Mouse (Mus musculus) left cerebral cortex, postnatal 25 days (tissue): ENCODE measurements around the gene Adgrl2. TPM values are rescaled to one million over a fixed set of nuclear protein-coding genes. Genes with fewer than 3 reads are reported as not detected.

Experiments
- DNase-seq, 2 experiments: peaks; one replicate each; pipeline ENCODE4 v3.0.0; 2022; ENCODE audit warnings: low spot score in 2 of 2, mixed read lengths in 1 of 2
- intact Hi-C: fragments of 180-260 bp; cut with DNase I; formaldehyde crosslinking; loops from one replicate; pipeline ENCODE4 v1.15.1; 2025
- total RNA-seq, 2 experiments: library from RNA; stranded (reverse); gene quantifications; 2 replicates each; pipeline ENCODE4 v1.2.3; 2021

The Adgrl2 gene
- total RNA-seq, 2 experiments from 2014 or later = 129 to 135 TPM

GRCm38 (mm10) chr3:148981776-148982175 is 8.6 kb downstream of the Adgrl2 start:
- intact Hi-C loops = loop anchor here (10.0 kb wide), 1 partner anchor 1987 kb away; no protein-coding TSS in a partner anchor
- DNase-seq = no peak

- peak in 1 of 2 experiments; percentile 33 for DNase-seq
- intact Hi-C loops = no loop called here
Observed at GRCm38 (mm10) chr3:148978541-148978940, 11.8 kb downstream of the Adgrl2 start.

GRCm38 (mm10) chr3:148977838-148978237 is 12.5 kb downstream of the Adgrl2 start:
- no peak for DNase-seq
- intact Hi-C loops = no loop called here

- intact Hi-C loops = no loop called here
- DNase-seq = peak; percentile 51 to 53
Observed at GRCm38 (mm10) chr3:148977124-148977529, 13.2 kb downstream of the Adgrl2 start.

DNA sequence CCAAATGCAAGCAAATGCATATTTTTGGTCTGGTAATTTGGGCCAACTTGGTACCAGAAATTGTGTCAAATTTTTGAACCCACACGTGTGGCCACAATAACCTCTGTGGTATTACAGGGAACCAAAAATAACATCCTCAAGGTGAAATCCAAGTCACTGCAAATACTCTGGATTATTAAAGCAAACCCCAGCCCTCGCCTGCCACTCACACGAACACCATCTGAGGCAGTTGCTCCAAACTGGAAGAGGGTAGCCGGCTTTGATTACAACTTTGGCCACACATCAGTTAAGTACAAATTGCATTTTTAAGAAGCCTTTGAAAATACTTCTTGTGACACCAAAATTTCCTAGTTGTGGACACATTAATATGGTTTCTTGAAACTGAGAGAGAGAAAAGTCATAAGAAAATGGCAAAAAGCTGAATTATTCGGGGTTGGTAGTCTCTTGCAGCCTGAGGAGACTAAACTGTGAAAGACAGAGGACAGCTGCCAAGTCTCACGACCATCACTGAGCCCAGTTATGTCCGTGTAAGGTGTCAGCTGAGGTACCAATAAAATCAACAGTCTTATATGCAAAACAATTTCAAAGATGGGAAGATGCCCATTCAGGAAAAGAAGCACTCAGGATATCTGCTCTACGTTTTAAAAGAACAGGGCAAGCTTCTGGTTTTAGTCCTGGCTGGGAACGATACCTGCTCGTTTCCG is 18.3 kb downstream of the Adgrl2 start:
- intact Hi-C loops = no loop called here
- no peak for DNase-seq

DNA sequence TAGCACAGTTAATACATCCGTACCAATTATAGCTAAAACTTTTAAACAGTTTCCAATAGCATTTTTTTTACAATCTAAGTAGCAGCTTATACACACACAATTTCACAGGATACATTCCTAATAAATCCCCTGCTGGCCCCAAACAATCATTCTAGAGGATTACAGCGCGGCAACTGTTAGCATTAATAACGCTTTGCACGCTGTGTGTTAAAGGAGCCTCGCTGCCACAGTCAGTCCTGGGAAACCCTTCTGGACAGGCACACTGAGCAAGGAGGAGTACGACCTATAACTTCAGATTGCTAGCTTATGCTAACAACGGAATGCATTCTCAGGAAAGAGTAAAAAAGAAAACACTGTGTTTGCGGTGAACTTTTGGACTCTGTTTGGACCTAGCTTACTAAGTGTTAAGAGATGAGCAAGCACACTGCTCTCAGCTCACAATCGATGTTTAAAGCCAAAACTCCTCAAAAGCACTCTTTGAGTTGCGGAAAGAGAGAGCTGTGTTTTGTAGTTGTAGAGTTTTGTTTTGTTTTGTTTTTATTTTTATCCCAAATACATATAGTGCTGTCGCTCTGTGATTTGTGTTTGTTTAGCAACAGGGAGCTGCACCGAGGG is 25.3 kb downstream of the Adgrl2 start:
- DNase-seq = no peak
- intact Hi-C loops = no loop called here

GRCm38 (mm10) chr3:148963381-148964044 is 26.8 kb downstream of the Adgrl2 start:
- intact Hi-C loops = no loop called here
- DNase-seq = no peak

DNA sequence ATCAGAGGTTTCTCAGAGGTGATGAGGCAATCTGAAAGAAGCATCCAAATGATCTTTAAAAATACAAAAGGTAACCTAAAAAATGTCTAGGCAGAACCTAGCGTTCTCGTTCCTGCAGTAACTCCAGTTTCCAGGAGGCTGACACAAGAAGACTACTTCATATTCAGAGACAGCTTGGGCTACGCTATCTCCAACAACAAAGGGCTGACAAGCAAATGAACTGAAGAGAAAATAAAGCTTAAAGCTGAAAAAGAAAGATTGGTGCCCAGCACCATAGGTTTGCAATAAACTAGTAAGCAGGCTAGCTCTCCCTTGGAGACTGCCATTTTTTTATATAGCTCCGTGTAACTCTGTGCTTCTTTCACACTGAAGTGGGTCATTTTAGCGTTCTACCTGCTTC is 28.7 kb downstream of the Adgrl2 start:
- intact Hi-C loops = no loop called here
- no peak for DNase-seq

DNA sequence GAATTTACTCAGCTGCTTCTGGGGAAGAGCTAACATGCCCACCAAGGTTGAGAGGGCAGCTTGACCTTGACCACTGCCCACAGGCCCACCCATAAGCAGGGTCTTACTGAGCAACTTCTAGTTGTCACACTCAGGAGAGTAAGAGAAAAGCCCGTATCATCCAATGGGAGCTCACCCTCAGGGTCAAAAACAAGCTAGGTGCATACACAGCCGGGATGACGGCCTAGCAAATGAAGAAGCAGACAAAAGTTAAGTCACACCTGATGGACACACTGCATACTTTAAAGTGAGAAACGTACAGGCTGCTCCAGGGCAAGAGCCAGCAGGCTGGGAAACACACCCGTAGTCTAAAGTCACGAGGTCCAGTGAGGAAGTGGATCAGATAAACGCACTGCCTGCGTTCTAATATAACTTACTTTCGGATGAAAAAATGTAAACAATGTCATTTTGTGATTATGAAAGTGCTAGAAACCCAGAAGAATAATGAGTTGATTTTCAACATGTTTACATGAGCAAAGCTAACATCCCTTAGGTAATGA is 29.5 kb downstream of the Adgrl2 start:
- intact Hi-C loops = no loop called here
- no peak for DNase-seq

DNA sequence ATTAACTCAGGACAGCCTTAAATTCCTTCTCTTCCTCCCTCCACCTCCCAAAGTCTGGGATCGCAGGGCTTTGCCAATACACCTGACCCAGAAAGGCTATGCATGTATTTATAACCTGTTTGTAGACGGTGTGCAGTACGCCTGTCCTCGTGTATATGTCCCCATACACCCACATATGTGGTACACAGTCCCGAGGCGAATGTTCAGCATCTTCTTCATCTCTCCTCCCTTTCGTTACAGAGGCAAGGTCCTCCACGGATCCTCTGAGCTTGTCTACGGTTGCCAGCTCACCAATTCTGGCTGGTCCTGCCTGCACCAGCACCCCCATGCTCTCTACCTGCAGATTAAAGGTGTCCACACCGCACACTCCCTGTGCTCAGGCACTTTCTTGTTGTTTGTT is 30.1 kb downstream of the Adgrl2 start:
- intact Hi-C loops = no loop called here

DNA sequence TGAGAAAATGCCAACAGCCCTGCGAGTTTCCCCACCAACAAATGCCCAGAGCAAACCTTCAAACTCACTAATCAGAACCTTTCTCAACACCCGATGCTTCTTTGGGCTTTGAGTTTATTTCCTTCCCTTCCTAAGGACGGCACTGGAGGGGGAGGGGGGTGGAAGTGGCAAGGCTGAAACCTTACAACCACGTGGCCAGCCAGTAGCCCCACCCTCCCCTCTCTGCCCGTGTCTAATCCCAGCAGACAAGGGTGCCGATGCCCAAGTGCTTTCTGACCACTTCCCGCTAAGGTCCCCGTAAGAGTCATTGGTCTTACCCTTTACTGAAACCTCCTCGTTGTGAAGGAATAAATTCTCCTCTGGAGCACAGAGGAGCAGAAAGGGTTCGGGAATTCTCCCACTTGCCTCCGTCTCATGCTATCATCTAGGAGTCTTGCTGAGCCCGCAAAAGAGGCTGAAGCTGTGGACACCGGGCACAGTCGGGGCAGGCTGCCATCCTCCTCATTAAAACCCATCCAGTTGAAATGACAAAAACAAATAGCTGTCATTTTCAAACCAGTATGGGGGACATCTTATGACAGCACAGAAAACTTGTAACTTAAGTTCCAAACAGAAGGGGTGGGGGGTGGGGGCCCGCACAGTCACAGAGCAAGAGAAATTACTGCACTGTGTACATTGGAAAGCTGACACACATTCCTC is 30.9 kb downstream of the Adgrl2 start:
- intact Hi-C loops = no loop called here
- peak in 1 of 2 experiments; percentile 21 for DNase-seq

More for the DNA sequence above, 30.1 kb downstream of the Adgrl2 start:
- no peak for DNase-seq

DNA sequence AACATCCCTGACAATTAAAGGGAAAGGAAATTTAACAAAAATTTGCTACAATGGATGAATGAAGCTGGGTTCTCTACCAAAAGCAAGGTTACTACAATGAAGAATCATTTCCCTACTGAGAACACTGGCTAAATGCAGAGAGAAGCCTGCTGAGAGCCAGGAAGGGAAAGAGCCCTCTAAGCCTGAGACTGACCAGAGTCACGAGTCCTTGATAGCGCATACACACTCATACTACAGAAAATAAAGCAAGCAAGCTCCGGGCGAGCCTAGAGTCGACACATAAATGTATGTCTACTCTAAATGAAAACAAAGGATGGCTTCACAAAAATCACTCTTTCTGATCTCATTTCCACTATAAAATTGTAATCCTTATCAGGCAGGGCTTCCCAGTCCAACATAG is 31.6 kb downstream of the Adgrl2 start:
- intact Hi-C loops = no loop called here
- DNase-seq = no peak

GRCm38 (mm10) chr3:148958185-148958584 is 32.2 kb downstream of the Adgrl2 start:
- intact Hi-C loops = no loop called here
- no peak for DNase-seq

GRCm38 (mm10) chr3:148956887-148957286 is 33.5 kb downstream of the Adgrl2 start:
- intact Hi-C loops = no loop called here
- DNase-seq = peak in 1 of 2 experiments; percentile 54

GRCm38 (mm10) chr3:148949796-148950195 is 40.6 kb downstream of the Adgrl2 start:
- no peak for DNase-seq
- intact Hi-C loops = no loop called here

DNA sequence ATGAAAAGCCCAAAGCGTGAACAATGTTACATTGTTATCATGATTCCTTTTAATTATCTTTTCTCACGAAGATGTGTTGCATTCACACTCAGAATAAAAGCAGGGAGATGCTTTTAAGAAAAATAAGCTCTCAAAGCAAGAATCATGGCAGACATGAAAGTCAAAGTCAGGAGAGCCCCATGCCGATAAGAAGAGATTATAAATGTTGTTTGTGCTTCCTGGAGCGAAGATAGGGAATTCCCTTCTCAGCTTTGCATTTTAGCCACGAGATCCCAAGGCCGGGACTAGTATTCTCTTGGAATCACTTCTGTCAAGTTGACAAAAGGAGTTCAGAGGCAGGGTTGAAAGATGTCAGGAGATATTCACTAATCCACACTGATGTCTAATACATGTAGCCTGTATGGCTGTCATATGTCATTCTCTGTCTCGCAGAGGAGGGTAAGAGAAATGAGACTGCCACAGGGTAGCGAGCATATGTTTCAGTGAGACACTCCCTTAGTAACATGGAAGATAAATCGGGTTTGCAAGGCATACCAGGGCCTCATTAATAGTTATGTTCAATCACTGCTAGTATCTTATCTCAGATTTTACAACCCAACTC is 42.5 kb downstream of the Adgrl2 start:
- DNase-seq = no peak
- intact Hi-C loops = no loop called here

DNA sequence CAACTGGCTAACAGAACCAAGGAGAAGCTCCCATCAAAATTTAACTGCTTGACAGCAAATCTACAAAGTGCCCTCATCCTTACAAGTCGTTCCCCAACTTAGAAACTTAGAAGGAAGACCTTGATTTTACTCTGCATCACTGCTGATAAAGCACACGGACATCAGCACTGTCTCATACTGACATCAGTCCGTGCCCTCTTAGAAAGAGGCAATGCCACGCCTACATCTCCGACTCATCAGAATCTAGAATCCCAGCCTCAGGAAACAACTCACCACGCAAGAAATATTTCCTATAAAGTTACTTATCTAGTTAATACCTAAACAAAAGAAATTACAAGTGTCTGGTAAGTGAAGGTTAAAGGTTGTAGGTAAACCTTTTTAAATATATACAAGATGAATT is 43.1 kb downstream of the Adgrl2 start:
- DNase-seq = no peak
- intact Hi-C loops = no loop called here

GRCm38 (mm10) chr3:148945534-148945933 is 44.8 kb downstream of the Adgrl2 start:
- intact Hi-C loops = no loop called here
- no peak for DNase-seq

- peak in 1 of 2 experiments; percentile 40 for DNase-seq
- intact Hi-C loops = no loop called here
Observed at GRCm38 (mm10) chr3:148939457-148939856, 50.9 kb downstream of the Adgrl2 start.

GRCm38 (mm10) chr3:148935056-148935455 is 55.3 kb downstream of the Adgrl2 start:
- DNase-seq = peak in 1 of 2 experiments; percentile 60
- intact Hi-C loops = no loop called here
